Mouse (Mus musculus) stomach, postnatal 0 days (tissue): ENCODE results near the gene Ngly1.
A peak's percentile ranks its signal among the peaks of the same experiment; 100 is the strongest.

Experiments used
- CTCF ChIP-seq: IDR thresholded peaks from 2 replicates; pipeline ENCODE4 v1.5.1; 2016; ENCODE audit warnings: antibody characterized with exemption, low read depth, mild to moderate bottlenecking, moderate library complexity
- EP300 ChIP-seq: optimal IDR thresholded peaks from 2 replicates; pipeline ENCODE3; 2016; ENCODE audit warnings: antibody characterized with exemption

- TF ChIP-seq CTCF, result peak; percentile 79
- no peak for TF ChIP-seq EP300
Observed at GRCm38 (mm10) chr14:16219015-16219414, 30.1 kb upstream of the Ngly1 start.
